Mouse (Mus musculus) thymus, adult 2 months (tissue): Measurements from ENCODE around the gene Limk2.

Source experiments
- CTCF ChIP-seq: fragments of 200-500 bp; IDR thresholded peaks from 2 replicates; pipeline ENCODE4 v1.5.1; 2012; ENCODE audit warnings: mild to moderate bottlenecking, control low read depth, low read length, moderate library complexity, borderline replicate concordance; ENCODE audit not compliant: control insufficient read depth, poor library complexity, insufficient read depth; ENCODE audit errors: extremely low read depth
- POLR2A ChIP-seq: fragments of 200-500 bp; IDR thresholded peaks from 2 replicates; pipeline ENCODE4 v1.6.1; 2012; ENCODE audit warnings: mild to moderate bottlenecking, low read length, control low read depth, moderate library complexity; ENCODE audit not compliant: control insufficient read depth, poor library complexity, insufficient read depth; ENCODE audit errors: extremely low read depth

- no peak for TF ChIP-seq CTCF
- no peak for TF ChIP-seq POLR2A
These were observed 6.0 kb downstream of the Limk2 start for GRCm38 (mm10) chr11:3403024-3403423.
